Mouse (Mus musculus) megakaryocyte, adult 5-6 weeks (primary cell): ENCODE measurements around the gene Fam208a. TPM values are rescaled to one million over a fixed set of nuclear protein-coding genes. Genes with fewer than 3 reads are reported as not detected.

ENCODE experiments used
- total RNA-seq, 2 experiments: library from RNA; stranded (forward) in 1 of 2; stranded (reverse) in 1 of 2; fragments of 153-499, 151-499 nt in 1 of 2; fragments of 221-1000, 200-1000 nt in 1 of 2; gene quantifications; 2 replicates each; pipeline versions ENCODE4 v1.2.3 to v1.2.4; 2015 to 2017

Gene Fam208a
- total RNA-seq, 2 experiments from 2014 or later, result 33.6 to 38.2 TPM

Other genes starting within 250 kb of the Fam208a start
- gene Ccdc66, start 79.6 kb downstream of the Fam208a start, total RNA-seq (2015), result 4.6 and 6.5 TPM in 2 replicates
- gene Ccdc66, start 79.6 kb downstream of the Fam208a start, total RNA-seq (2017), result 4.1 and 8.5 TPM in 2 replicates
- gene Erc2, start 193.6 kb downstream of the Fam208a start, total RNA-seq (2015), result 0.04 and 0.09 TPM in 2 replicates
- gene Erc2, start 193.6 kb downstream of the Fam208a start, total RNA-seq (2017), result 0.16 TPM in 1 of 2 replicates, not detected in the other